Mouse (Mus musculus) T-helper 1 cell (primary cell): Measurements from ENCODE around the gene Eif4e1b.
"Not testable (repeated sequence)": the region's sequence is repeated elsewhere in the genome, so short reads cannot be mapped to it uniquely, and the experiment has no call there.

Experiments used
- in situ Hi-C: fragments of 300-600 bp; cut with MboI, MseI; formaldehyde crosslinking; loops from one replicate; pipeline ENCODE4 v1.15.1; 2025; ENCODE audit warnings: high pct_unique_total_duplicates

Eif4e1b gene

GRCm38 (mm10) chr13:54759496-54759895 is 24.3 kb upstream of the Eif4e1b start:
- in situ Hi-C loops, result no loop called here

- in situ Hi-C loops, result no loop called here
Measured at GRCm38 (mm10) chr13:54760164-54760795, 23.5 kb upstream of the Eif4e1b start.

GRCm38 (mm10) chr13:54760906-54761305 is 22.9 kb upstream of the Eif4e1b start:
- in situ Hi-C loops, result no loop called here

- in situ Hi-C loops, result no loop called here
Measured at GRCm38 (mm10) chr13:54765281-54766191, 18.3 kb upstream of the Eif4e1b start.

- in situ Hi-C loops, result no loop called here
Measured at GRCm38 (mm10) chr13:54766192-54766768, 17.5 kb upstream of the Eif4e1b start, which contains the start of gene Sncb. Gene Sncb (minus strand): TSS chr13:54766595.

- in situ Hi-C loops, result no loop called here
Measured at GRCm38 (mm10) chr13:54767012-54767411, 16.8 kb upstream of the Eif4e1b start.

GRCm38 (mm10) chr13:54780592-54780991 is 3.2 kb upstream of the Eif4e1b start:
- in situ Hi-C loops, result no loop called here

GRCm38 (mm10) chr13:54781086-54781485 is 2.7 kb upstream of the Eif4e1b start:
- in situ Hi-C loops, result no loop called here

GRCm38 (mm10) chr13:54783235-54783634 is 563 bp upstream of the Eif4e1b start:
- in situ Hi-C loops, result no loop called here

- in situ Hi-C loops, result not testable (repeated sequence)
Measured at GRCm38 (mm10) chr13:54787591-54787990, 3.8 kb downstream of the Eif4e1b start.

GRCm38 (mm10) chr13:54788740-54789560 is 5.2 kb downstream of the Eif4e1b start, which contains the start of gene Tspan17:
Gene Tspan17 (plus strand): TSS chr13:54789377.
- in situ Hi-C loops, result no loop called here

- in situ Hi-C loops, result loop anchor here (10.0 kb wide), 1 partner anchor 375 kb away; no protein-coding TSS in a partner anchor
Measured at GRCm38 (mm10) chr13:54789561-54790397, 6.0 kb downstream of the Eif4e1b start.

GRCm38 (mm10) chr13:54792259-54793230 is 8.7 kb downstream of the Eif4e1b start:
- in situ Hi-C loops, result loop anchor here (10.0 kb wide), 1 partner anchor 372 kb away; no protein-coding TSS in a partner anchor

- in situ Hi-C loops, result loop anchor here (10.0 kb wide), 1 partner anchor 371 kb away; no protein-coding TSS in a partner anchor
Measured at GRCm38 (mm10) chr13:54794002-54794577, 10.3 kb downstream of the Eif4e1b start.

GRCm38 (mm10) chr13:54794843-54795242 is 11.0 kb downstream of the Eif4e1b start:
- in situ Hi-C loops, result loop anchor here (5.0 to 10.0 kb wide), 2 partner anchors 97 to 370 kb away; no protein-coding TSS in a partner anchor

GRCm38 (mm10) chr13:54797356-54797755 is 13.6 kb downstream of the Eif4e1b start:
- in situ Hi-C loops, result loop anchor here (5.0 to 10.0 kb wide), 2 partner anchors 95 to 367 kb away; no protein-coding TSS in a partner anchor

- in situ Hi-C loops, result loop anchor here (5.0 to 10.0 kb wide), 2 partner anchors 94 to 367 kb away; no protein-coding TSS in a partner anchor
Measured at GRCm38 (mm10) chr13:54797861-54798643, 14.3 kb downstream of the Eif4e1b start.
